Mouse (Mus musculus): ENCODE measurements around the gene Mtnr1b. TPM values are rescaled to one million over a fixed set of nuclear protein-coding genes. Genes with fewer than 3 reads are reported as not detected.
A peak's percentile ranks its signal among the peaks of the same experiment; 100 is the strongest.

Gene Mtnr1b
- polyA plus RNA-seq, 1 experiment: not detected

GRCm38 (mm10) chr9:15903948-15904750 is 29.8 kb upstream of the Mtnr1b start:
- Histone ChIP-seq H3K4me3 (ENCODE audit: control insufficient read depth, insufficient read depth, low read length) (no peak overlapping the region), H3K27me3 (ENCODE audit: control insufficient read depth, insufficient read depth, low read length) (no peaks in the 10 kb centered on the region), H3K27ac (ENCODE audit: control insufficient read depth, insufficient read depth, low read length) (no peak overlapping the region), H3K4me1 (replicated peaks; ENCODE audit: control insufficient read depth, insufficient read depth, low read length) (no peaks in the 10 kb centered on the region), H3K36me3 (ENCODE audit: control insufficient read depth, insufficient read depth, low read length) (no peaks in the 10 kb centered on the region)
- DNase-seq: no peak
- 79% methylated on average over 9 of the region's 9 CpGs for WGBS
- no peak for TF ChIP-seq CTCF (IDR thresholded peaks at IDR 0.05; ENCODE audit: borderline replicate concordance, control insufficient read depth, extremely low read depth, insufficient read depth, low read length, poor library complexity)
- no peak for TF ChIP-seq POLR2A (IDR thresholded peaks at IDR 0.05; ENCODE audit: control insufficient read depth, extremely low read depth, insufficient read depth, low read length, poor library complexity)

GRCm38 (mm10) chr9:15898112-15898511 is 23.8 kb upstream of the Mtnr1b start:
- TF ChIP-seq CTCF (IDR thresholded peaks at IDR 0.05; ENCODE audit: borderline replicate concordance, control insufficient read depth, extremely low read depth, insufficient read depth, low read length, poor library complexity): no peak
- Histone ChIP-seq H3K27ac (ENCODE audit: control insufficient read depth, insufficient read depth, low read length) (no peak overlapping the region), H3K27me3 (ENCODE audit: control insufficient read depth, insufficient read depth, low read length) (no peaks in the 10 kb centered on the region), H3K36me3 (ENCODE audit: control insufficient read depth, insufficient read depth, low read length) (no peaks in the 10 kb centered on the region), H3K4me3 (ENCODE audit: control insufficient read depth, insufficient read depth, low read length) (no peak overlapping the region), H3K4me1 (replicated peaks; ENCODE audit: control insufficient read depth, insufficient read depth, low read length) (no peaks in the 10 kb centered on the region)
- no peak for DNase-seq
- WGBS: 84% methylated on average over 2 of the region's 2 CpGs

- Histone ChIP-seq H3K4me1 (replicated peaks; ENCODE audit: control insufficient read depth, insufficient read depth, low read length) (no peaks in the 10 kb centered on the region), H3K4me3 (ENCODE audit: control insufficient read depth, insufficient read depth, low read length) (no peak overlapping the region), H3K27ac (ENCODE audit: control insufficient read depth, insufficient read depth, low read length) (no peak overlapping the region), H3K27me3 (ENCODE audit: control insufficient read depth, insufficient read depth, low read length) (no peaks in the 10 kb centered on the region), H3K36me3 (ENCODE audit: control insufficient read depth, insufficient read depth, low read length) (no peaks in the 10 kb centered on the region)
- WGBS: 78% methylated on average over 5 of the region's 5 CpGs
- DNase-seq: no peak
- TF ChIP-seq CTCF (IDR thresholded peaks at IDR 0.05; ENCODE audit: borderline replicate concordance, control insufficient read depth, extremely low read depth, insufficient read depth, low read length, poor library complexity) (no peak), POLR2A (IDR thresholded peaks at IDR 0.05; ENCODE audit: control insufficient read depth, extremely low read depth, insufficient read depth, low read length, poor library complexity) (no peak)
These were observed 12.4 kb upstream of the Mtnr1b start for GRCm38 (mm10) chr9:15886756-15887155.

GRCm38 (mm10) chr9:15880754-15881153 is 6.4 kb upstream of the Mtnr1b start:
- H3K27ac ChIP-seq (ENCODE audit: control insufficient read depth, insufficient read depth, low read length): no peak overlapping the region
- H3K27me3 ChIP-seq (ENCODE audit: control insufficient read depth, insufficient read depth, low read length): no peaks in the 10 kb centered on the region
- TF ChIP-seq CTCF (IDR thresholded peaks at IDR 0.05; ENCODE audit: borderline replicate concordance, control insufficient read depth, extremely low read depth, insufficient read depth, low read length, poor library complexity) (no peak), POLR2A (IDR thresholded peaks at IDR 0.05; ENCODE audit: control insufficient read depth, extremely low read depth, insufficient read depth, low read length, poor library complexity) (no peak)

GRCm38 (mm10) chr9:15880160-15880603 is 5.8 kb upstream of the Mtnr1b start:
- DNase-seq: peak; percentile 2
- no peak overlapping the region for H3K27ac ChIP-seq (ENCODE audit: control insufficient read depth, insufficient read depth, low read length)
- no peaks in the 10 kb centered on the region for H3K36me3 ChIP-seq (ENCODE audit: control insufficient read depth, insufficient read depth, low read length)
- WGBS: 25% methylated on average over 3 of the region's 3 CpGs
- TF ChIP-seq POLR2A (IDR thresholded peaks at IDR 0.05; ENCODE audit: control insufficient read depth, extremely low read depth, insufficient read depth, low read length, poor library complexity) (no peak), CTCF (IDR thresholded peaks at IDR 0.05; ENCODE audit: borderline replicate concordance, control insufficient read depth, extremely low read depth, insufficient read depth, low read length, poor library complexity) (no peak)
- no peaks in the 10 kb centered on the region for H3K27me3 ChIP-seq (ENCODE audit: control insufficient read depth, insufficient read depth, low read length)
- H3K4me3 ChIP-seq (ENCODE audit: control insufficient read depth, insufficient read depth, low read length): no peak overlapping the region
- no peaks in the 10 kb centered on the region for H3K4me1 ChIP-seq (replicated peaks; ENCODE audit: control insufficient read depth, insufficient read depth, low read length)

More at GRCm38 (mm10) chr9:15880754-15881153, 6.4 kb upstream of the Mtnr1b start:
- no peak overlapping the region for H3K4me3 ChIP-seq (ENCODE audit: control insufficient read depth, insufficient read depth, low read length)
- H3K36me3 ChIP-seq (ENCODE audit: control insufficient read depth, insufficient read depth, low read length): no peaks in the 10 kb centered on the region
- H3K4me1 ChIP-seq (replicated peaks; ENCODE audit: control insufficient read depth, insufficient read depth, low read length): no peaks in the 10 kb centered on the region
- DNase-seq: no peak

GRCm38 (mm10) chr9:15870013-15870412 is 4.3 kb downstream of the Mtnr1b start:
- H3K27ac ChIP-seq (ENCODE audit: control insufficient read depth, insufficient read depth, low read length): no peak overlapping the region
- no peaks in the 10 kb centered on the region for H3K36me3 ChIP-seq (ENCODE audit: control insufficient read depth, insufficient read depth, low read length)
- TF ChIP-seq POLR2A (IDR thresholded peaks at IDR 0.05; ENCODE audit: control insufficient read depth, extremely low read depth, insufficient read depth, low read length, poor library complexity): no peak
- TF ChIP-seq CTCF (IDR thresholded peaks at IDR 0.05; ENCODE audit: borderline replicate concordance, control insufficient read depth, extremely low read depth, insufficient read depth, low read length, poor library complexity): no peak
- no peak overlapping the region for H3K4me3 ChIP-seq (ENCODE audit: control insufficient read depth, insufficient read depth, low read length)
- no peak for DNase-seq
- WGBS: 74% methylated on average over 4 of the region's 4 CpGs
- H3K27me3 ChIP-seq (ENCODE audit: control insufficient read depth, insufficient read depth, low read length): no peaks in the 10 kb centered on the region
- H3K4me1 ChIP-seq (replicated peaks; ENCODE audit: control insufficient read depth, insufficient read depth, low read length): no peaks in the 10 kb centered on the region
